Mouse (Mus musculus) hindbrain, embryonic 12.5 days (tissue): ENCODE measurements around the gene Capsl. TPM values are rescaled to one million over a fixed set of nuclear protein-coding genes. Genes with fewer than 3 reads are reported as not detected.
A peak's percentile ranks its signal among the peaks of the same experiment; 100 is the strongest.

Experiments used
- ATAC-seq: fragments of 200-750 bp; cut with Nextera tagmentation; 2 replicates; pipeline ENCODE4 v1.8.0; 2017; ENCODE audit warnings: moderate TSS enrichment; ENCODE audit not compliant: low FRiP score
- H3K27ac ChIP-seq: fragments of 300-500 bp; sonication (generic); 2 replicates; pipeline ENCODE4 v1.5.1; 2016; ENCODE audit warnings: mild to moderate bottlenecking
- H3K27me3 ChIP-seq: fragments of 300-500 bp; sonication (generic); 2 replicates; pipeline ENCODE4 v1.6.1; 2016; ENCODE audit warnings: mild to moderate bottlenecking
- H3K36me3 ChIP-seq: fragments of 300-500 bp; sonication (generic); 2 replicates; pipeline ENCODE4 v1.6.1; 2016; ENCODE audit warnings: mild to moderate bottlenecking
- H3K4me1 ChIP-seq: fragments of 300-500 bp; sonication (generic); 2 replicates; pipeline ENCODE4 v1.6.1; 2016
- H3K4me2 ChIP-seq: fragments of 300-500 bp; sonication (generic); replicated peaks from 2 replicates; pipeline ENCODE4 v1.6.1; 2016; ENCODE audit warnings: mild to moderate bottlenecking
- H3K4me3 ChIP-seq: fragments of 300-500 bp; sonication (generic); 2 replicates; pipeline ENCODE4 v1.5.1; 2016; ENCODE audit warnings: mild to moderate bottlenecking
- H3K9ac ChIP-seq: fragments of 300-500 bp; sonication (generic); 2 replicates; pipeline ENCODE4 v1.6.1; 2016; ENCODE audit warnings: mild to moderate bottlenecking, moderate library complexity
- H3K9me3 ChIP-seq: fragments of 300-500 bp; sonication (generic); replicated peaks from 2 replicates; pipeline ENCODE4 v1.6.1; 2016; ENCODE audit warnings: mild to moderate bottlenecking
- WGBS: fragments of 180-500 bp; shearing (Covaris S2); methylation state at CpG from one replicate; pipeline ENCODE4 v1.1.7; 2016; 5-methylcytosine and 5-hydroxymethylcytosine counted together
- polyA plus RNA-seq: library from polyadenylated mRNA; unstranded; fragments of >200 nt; fragmentation: Nextera tagmentation; extraction: Ambion mirVana; gene quantifications from 2 replicates; pipeline ENCODE4 v1.2.1, GENCODE M21; 2016

Gene Capsl
- polyA plus RNA-seq: 3.2 and 4.2 TPM in 2 replicates

DNA sequence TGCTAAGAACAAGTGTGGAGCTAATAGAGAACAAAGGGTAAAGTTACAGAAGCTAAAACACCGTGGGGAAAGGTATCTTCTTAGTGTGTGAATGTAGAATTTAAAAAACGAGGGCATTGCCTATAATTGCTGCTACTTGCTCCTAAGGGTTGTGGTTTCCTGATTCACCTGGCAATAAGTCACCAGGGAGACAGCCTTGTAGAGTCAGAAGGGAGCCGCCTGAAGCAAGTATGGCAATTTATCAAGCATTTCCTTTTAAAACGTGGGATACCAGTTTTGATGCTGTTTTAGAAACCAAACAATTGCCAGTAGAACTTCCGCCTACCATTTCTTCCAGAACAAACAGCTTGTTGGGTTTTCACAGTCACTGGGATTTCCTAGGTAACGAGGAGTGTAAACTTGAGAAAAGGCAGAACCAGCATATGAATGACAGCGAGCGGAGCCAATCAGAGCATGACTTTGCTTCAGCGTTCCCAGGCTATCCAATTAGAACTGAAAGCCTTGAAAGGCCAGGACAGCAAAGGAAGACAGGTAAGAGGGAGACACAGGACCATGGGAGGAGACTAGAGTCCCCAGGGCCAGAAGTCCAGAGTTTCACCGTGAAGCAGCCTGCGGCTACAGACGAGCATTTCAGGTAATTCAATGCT is at the start of gene Capsl:
Gene Capsl (plus strand): TSS at position 495 of the 647 bp plus-strand sequence.
- no peaks in the 10 kb centered on the region for H3K27me3 ChIP-seq
- H3K4me2 ChIP-seq: peak within 1 kb of the TSS; percentile 17; the same call in 1 of the 2 replicates
- no peaks in the 10 kb centered on the region for H3K9me3 ChIP-seq
- no peak within 1 kb of the TSS for H3K9ac ChIP-seq
- no peak within 1 kb of the TSS for H3K4me3 ChIP-seq
- ATAC-seq: no peak
- no peak within 1 kb of the TSS for H3K27ac ChIP-seq
- WGBS: 49% methylated on average over 12 of the region's 12 CpGs
- H3K36me3 ChIP-seq: no peaks in the 10 kb centered on the region
- no peaks in the 10 kb centered on the region for H3K4me1 ChIP-seq

DNA sequence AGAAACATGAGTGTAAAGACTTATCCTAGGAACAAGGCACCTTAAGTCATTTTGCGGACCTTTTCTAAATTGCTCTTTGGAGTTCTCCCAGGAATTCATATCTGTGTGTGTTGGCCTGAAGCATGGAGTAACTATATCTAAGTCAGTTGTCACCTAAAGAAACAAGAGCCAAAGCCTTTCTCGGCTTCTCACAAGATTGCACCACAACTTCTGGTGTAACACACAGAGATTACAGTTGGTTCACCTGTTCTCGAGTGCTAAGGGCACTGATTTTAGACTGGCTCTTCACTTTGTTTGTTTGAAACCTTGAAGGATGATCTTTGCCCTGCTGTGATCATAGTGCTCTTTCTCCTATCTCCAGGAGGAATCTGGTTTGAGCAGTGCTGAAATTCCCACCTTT is 26.4 kb upstream of the Capsl start:
- no peaks in the 10 kb centered on the region for H3K4me1 ChIP-seq
- no peak for ATAC-seq
- H3K9me3 ChIP-seq: no peaks in the 10 kb centered on the region
- no peak overlapping the region for H3K27ac ChIP-seq
- no peaks in the 10 kb centered on the region for H3K36me3 ChIP-seq
- WGBS: 91% methylated on average over 3 of the region's 3 CpGs
- H3K9ac ChIP-seq: no peak overlapping the region
- H3K4me3 ChIP-seq: no peak overlapping the region
- H3K27me3 ChIP-seq: no peaks in the 10 kb centered on the region
- no peak overlapping the region for H3K4me2 ChIP-seq

DNA sequence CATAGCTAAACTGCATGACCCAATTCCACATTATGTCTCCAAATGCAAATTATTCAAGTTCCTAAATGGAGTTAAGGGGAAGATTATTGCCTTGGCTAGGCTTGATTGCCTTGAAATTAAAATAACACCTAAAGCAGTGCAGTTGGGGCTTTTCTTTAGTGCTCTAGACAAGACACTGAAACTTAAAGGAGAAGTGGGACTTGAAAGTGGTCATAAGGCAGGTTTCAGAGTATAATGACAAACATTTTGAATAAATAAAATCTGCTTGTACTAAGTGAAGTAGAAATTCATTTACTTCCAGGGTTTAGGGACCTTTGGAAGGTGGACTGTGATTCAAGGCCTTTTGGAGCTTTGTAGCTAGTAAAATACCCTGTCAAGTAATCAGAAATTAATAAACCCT is 14.7 kb upstream of the Capsl start:
- H3K27ac ChIP-seq: no peak overlapping the region
- no peaks in the 10 kb centered on the region for H3K36me3 ChIP-seq
- H3K9ac ChIP-seq: no peak overlapping the region
- H3K4me2 ChIP-seq: no peak overlapping the region
- H3K4me3 ChIP-seq: no peak overlapping the region
- H3K27me3 ChIP-seq: no peaks in the 10 kb centered on the region
- H3K4me1 ChIP-seq: no peaks in the 10 kb centered on the region
- ATAC-seq: no peak
- H3K9me3 ChIP-seq: no peaks in the 10 kb centered on the region

DNA sequence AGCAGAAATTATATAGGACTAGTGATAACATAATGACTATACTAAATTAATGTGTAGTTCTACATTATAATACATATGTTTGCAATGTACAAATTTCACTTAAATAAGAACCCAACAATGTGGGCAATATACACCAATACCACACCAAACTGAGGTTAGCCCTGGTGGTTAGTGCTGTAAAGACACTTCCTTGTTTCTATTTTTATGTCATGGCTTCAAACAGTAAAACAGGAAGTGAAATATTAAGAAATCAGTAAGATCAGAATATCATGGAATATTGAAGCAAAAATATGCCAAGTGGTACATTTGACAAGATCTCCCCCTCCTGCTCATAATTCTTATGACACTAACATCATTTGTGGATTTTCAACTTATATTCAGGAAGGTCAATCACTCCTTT is 8.0 kb upstream of the Capsl start:
- Histone ChIP-seq H3K4me2 (no peak overlapping the region), H3K9me3 (no peaks in the 10 kb centered on the region), H3K9ac (no peak overlapping the region), H3K27me3 (no peaks in the 10 kb centered on the region), H3K4me1 (no peaks in the 10 kb centered on the region), H3K4me3 (no peak overlapping the region), H3K36me3 (no peaks in the 10 kb centered on the region), H3K27ac (no peak overlapping the region)
- ATAC-seq: no peak

DNA sequence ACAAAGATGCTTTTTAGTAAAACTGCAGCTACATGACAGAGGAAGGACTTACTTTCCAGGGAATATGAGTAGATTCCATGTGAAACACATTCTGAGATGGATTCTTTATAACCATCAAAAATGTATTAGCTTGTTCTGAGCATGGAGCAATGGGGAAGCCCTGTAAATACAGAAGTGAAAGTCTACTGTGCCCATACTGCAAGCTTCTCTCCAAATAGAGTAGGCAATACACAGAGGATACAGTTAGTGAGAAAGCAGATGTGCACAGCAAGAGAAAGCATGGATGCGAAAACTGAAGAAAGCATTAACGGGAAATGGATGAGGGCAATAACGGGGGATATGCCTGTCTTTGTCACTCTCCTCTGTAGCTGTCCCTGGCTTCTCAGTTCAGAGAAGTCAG is 6.0 kb upstream of the Capsl start:
- Histone ChIP-seq H3K27ac (no peak overlapping the region), H3K9ac (no peak overlapping the region), H3K4me2 (no peak overlapping the region), H3K4me3 (no peak overlapping the region), H3K9me3 (no peaks in the 10 kb centered on the region), H3K36me3 (no peaks in the 10 kb centered on the region), H3K4me1 (no peaks in the 10 kb centered on the region), H3K27me3 (no peaks in the 10 kb centered on the region)
- WGBS: 84% methylated on average over 3 of the region's 3 CpGs
- no peak for ATAC-seq

DNA sequence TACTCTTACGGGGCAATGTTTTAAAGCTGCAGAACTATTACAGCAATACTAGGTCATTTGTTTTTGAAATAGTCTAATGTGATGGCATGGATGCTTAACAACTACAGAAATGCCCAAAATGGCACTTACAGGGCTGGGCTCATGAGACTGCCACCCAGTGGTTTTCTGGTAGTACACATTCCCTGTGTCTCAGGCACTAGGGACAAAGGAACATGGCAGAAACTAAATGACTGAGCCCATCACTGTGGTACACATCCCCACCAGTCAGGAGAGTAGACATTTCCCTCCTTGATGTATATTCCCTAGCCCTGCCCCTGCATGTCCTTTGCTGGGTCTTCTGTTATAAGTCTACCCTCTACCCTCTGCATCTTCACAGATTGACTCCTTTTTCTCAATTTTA is 16.2 kb downstream of the Capsl start:
- Histone ChIP-seq H3K27ac (no peak overlapping the region), H3K36me3 (no peaks in the 10 kb centered on the region), H3K4me1 (no peaks in the 10 kb centered on the region), H3K4me2 (no peak overlapping the region), H3K9ac (no peak overlapping the region), H3K27me3 (no peaks in the 10 kb centered on the region), H3K4me3 (no peak overlapping the region), H3K9me3 (no peaks in the 10 kb centered on the region)
- ATAC-seq: no peak
- 87% methylated on average over 1 of the region's 1 CpGs for WGBS

DNA sequence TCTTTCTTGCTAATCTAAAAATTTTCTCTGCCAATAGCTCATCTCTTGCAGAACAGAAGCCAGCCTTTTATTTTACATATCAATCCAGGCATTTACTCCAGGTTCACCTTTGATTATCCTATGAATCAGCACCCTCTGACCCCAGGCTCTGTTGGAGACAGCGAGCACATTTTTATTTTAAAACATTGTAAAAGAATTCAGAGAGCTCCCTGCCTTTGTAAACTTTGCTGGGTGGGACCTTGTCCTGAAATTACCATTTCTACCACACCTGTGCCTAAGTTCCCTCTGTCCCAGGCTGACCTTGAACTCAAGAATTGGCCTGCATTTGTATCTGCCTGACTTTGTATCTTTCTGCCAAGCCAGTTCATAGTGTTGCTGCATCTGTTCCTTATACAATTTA is 17.0 kb downstream of the Capsl start:
- H3K36me3 ChIP-seq: no peaks in the 10 kb centered on the region
- H3K4me3 ChIP-seq: no peak overlapping the region
- H3K9ac ChIP-seq: no peak overlapping the region
- no peak for ATAC-seq
- no peaks in the 10 kb centered on the region for H3K9me3 ChIP-seq
- H3K4me1 ChIP-seq: no peaks in the 10 kb centered on the region
- no peak overlapping the region for H3K27ac ChIP-seq
- no peak overlapping the region for H3K4me2 ChIP-seq
- H3K27me3 ChIP-seq: no peaks in the 10 kb centered on the region
- WGBS: 54% methylated on average over 1 of the region's 1 CpGs

DNA sequence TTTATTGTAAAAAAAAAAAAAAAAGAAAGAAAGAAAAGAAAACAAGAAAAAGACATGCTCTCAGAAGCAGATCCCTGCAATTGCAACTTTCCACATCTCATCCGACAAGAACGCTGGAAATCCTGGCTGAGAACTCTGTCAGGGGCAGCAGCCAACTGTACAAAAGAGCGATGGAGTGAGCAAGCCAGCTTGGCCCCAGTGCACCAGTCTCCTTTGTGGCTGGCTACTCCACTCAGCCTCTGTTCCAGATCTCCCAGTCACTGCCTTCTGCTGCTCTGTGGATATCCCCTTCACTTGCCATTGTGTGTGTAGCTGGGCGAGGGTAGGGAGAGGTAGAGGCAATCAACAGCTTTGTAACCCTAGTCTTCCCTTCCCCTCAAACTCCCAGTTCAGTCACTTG is 18.4 kb downstream of the Capsl start:
- Histone ChIP-seq H3K27me3 (no peaks in the 10 kb centered on the region), H3K9me3 (no peaks in the 10 kb centered on the region), H3K36me3 (no peaks in the 10 kb centered on the region), H3K4me2 (no peak overlapping the region), H3K4me1 (no peaks in the 10 kb centered on the region), H3K9ac (no peak overlapping the region), H3K27ac (no peak overlapping the region), H3K4me3 (no peak overlapping the region)
- no peak for ATAC-seq
- WGBS: 86% methylated on average over 4 of the region's 4 CpGs

DNA sequence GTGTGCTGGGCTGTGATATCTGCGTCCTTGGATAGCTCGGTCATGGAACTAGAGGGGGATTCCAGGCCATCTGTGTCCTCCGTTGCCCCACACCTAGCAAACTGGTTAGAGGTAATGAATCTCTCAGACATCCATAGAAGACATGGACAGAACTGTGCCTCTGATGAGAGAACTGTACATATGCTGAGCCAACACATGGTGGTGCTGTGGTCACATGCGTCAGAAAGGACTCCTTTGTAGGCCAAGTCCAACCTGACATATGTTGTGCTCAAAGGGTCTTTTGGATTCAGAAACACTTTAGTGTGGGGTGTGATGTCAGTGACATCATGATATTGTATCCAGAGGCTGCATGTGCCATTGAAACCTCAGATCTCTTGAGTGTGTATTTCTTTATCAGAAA is 19.4 kb downstream of the Capsl start:
- Histone ChIP-seq H3K4me3 (no peak overlapping the region), H3K9me3 (no peaks in the 10 kb centered on the region), H3K9ac (no peak overlapping the region), H3K4me1 (no peaks in the 10 kb centered on the region), H3K36me3 (no peaks in the 10 kb centered on the region), H3K27me3 (no peaks in the 10 kb centered on the region), H3K4me2 (no peak overlapping the region), H3K27ac (no peak overlapping the region)
- 76% methylated on average over 4 of the region's 4 CpGs for whole genome bisulfite sequencing
- peak; percentile 87 for ATAC-seq

DNA sequence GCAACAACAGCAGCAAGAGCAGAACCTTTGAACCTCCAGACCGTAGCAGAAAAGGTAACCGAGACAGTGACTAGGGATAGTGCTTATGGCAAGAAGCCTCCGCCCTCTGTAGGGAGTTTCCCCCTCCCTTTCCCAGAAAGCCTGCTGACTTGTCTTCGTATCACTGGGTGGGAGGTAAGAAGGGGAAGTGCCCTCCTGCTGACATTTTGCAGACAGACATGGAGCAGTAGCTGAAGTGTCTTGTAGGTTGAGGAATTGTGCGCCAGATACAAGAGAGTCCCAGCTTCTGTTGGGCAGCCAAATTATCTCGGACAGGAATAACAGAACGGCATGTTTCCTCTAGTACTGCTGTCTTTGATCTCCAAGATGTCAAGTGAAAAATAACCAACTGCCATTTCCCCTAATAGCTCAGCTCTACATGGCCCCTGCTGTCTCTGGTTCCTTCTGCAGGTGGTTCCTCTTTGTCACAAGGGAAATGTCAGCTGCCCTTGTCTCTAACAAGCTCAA is 27.7 kb downstream of the Capsl start:
- no peaks in the 10 kb centered on the region for H3K36me3 ChIP-seq
- ATAC-seq: no peak
- WGBS: 70% methylated on average over 7 of the region's 7 CpGs

DNA sequence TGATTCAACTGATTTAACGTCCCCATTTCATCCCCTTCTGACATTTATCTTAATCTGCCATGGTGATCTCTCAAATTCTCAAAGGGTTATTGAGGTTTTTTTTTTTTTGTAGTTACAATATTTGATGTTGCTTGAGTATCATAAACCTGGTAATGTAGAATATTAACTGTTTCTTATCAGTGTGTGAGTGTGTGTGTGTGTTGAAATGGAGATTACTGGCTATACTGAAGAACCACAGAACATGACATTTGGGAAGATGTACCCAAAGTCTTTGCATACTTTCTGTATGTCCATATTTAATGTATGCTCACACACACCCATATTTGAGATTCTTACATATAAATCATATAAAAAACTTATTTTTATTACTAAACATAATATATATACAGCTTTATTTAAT is 28.2 kb downstream of the Capsl start:
- no peak overlapping the region for H3K9ac ChIP-seq
- 52% methylated on average over 1 of the region's 1 CpGs for WGBS
- no peak overlapping the region for H3K4me3 ChIP-seq
- H3K36me3 ChIP-seq: no peaks in the 10 kb centered on the region
- H3K9me3 ChIP-seq: no peaks in the 10 kb centered on the region
- no peaks in the 10 kb centered on the region for H3K4me1 ChIP-seq
- ATAC-seq: no peak
- no peak overlapping the region for H3K27ac ChIP-seq
- no peak overlapping the region for H3K4me2 ChIP-seq
- no peaks in the 10 kb centered on the region for H3K27me3 ChIP-seq

More for the DNA sequence above, 27.7 kb downstream of the Capsl start:
- no peaks in the 10 kb centered on the region for H3K4me1 ChIP-seq
- H3K9ac ChIP-seq: no peak overlapping the region
- no peak overlapping the region for H3K4me2 ChIP-seq
- no peak overlapping the region for H3K27ac ChIP-seq
- no peaks in the 10 kb centered on the region for H3K9me3 ChIP-seq
- no peak overlapping the region for H3K4me3 ChIP-seq
- no peaks in the 10 kb centered on the region for H3K27me3 ChIP-seq

DNA sequence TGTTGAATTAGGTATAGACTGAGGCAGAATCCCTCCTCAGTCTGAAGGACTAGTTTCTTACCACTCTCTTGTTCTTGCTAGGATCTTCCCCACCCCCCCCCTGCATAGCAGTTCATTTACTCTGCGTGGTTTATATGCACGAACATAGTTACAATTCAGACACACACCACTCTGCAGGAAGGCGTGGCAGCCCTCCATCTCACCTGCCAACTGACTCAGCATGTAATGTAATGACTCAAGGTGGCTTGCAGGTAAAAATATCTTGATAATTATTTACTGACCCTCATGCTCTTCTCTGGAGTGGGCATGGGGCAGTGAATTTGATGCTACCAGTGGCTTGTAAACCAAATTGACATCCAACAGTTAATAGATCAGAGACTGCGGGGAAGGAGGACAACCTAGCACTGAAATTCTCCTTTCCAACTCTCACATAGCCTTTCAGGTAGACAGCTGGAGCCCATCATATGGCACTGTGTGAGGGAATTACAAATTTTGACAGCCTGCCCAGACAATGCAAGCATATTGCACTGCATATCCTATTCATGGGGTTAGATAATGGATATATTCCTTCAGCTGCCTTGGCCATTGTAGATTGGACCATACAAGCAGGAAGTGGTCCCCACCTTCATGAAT is 35.3 kb downstream of the Capsl start:
- Histone ChIP-seq H3K27ac (no peak overlapping the region), H3K36me3 (no peaks in the 10 kb centered on the region), H3K9me3 (no peaks in the 10 kb centered on the region), H3K4me2 (no peak overlapping the region), H3K4me1 (no peaks in the 10 kb centered on the region), H3K27me3 (no peaks in the 10 kb centered on the region), H3K4me3 (no peak overlapping the region), H3K9ac (no peak overlapping the region)
- ATAC-seq: no peak
- WGBS: 92% methylated on average over 4 of the region's 4 CpGs

DNA sequence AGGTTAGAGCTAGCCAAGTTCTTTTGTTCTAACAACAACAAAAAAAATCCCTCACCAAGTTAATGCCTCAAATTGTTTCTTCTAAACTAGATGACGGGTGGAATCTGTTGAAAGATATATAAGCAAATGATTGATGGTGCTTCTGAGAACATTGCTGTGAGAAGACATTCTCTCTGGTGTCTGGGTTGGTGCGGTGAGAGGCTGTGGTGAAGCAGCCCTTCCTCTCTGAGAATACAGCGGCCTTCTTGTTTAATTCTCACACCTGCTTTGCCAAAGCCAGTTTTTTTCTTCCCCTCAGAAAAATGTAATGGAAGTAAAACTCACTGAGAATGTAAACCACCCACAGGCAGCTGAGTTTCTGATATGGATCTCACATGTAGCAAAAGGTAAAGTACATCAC is 36.3 kb downstream of the Capsl start:
- no peaks in the 10 kb centered on the region for H3K27me3 ChIP-seq
- WGBS: 56% methylated on average over 3 of the region's 3 CpGs
- H3K4me1 ChIP-seq: no peaks in the 10 kb centered on the region
- H3K9me3 ChIP-seq: no peaks in the 10 kb centered on the region
- H3K9ac ChIP-seq: no peak overlapping the region
- no peaks in the 10 kb centered on the region for H3K36me3 ChIP-seq
- H3K27ac ChIP-seq: no peak overlapping the region
- H3K4me2 ChIP-seq: no peak overlapping the region
- ATAC-seq: no peak
- H3K4me3 ChIP-seq: no peak overlapping the region
